ENCODE assay signal across 9 mouse cellular contexts in the genomic region with DNA sequence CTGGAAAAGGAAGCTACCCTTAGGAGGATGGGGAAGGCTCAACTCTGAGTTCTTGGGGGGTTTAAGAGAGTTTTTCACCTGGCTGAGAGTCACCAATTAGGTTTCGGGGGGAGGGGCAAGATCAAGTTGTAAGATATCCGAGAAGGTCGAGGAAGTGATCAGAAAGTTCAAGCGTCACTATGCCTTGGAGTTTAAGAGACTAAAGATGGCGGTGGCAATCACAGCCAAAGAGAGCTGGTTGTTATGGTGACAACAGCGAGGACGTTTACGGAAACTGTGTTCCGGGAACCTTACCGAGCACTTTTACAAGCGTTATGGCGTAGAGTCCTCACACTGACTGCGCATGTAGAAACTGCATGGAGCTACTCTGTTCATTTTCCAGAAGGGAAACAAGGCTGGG. TPM values are rescaled to one million over a fixed set of nuclear protein-coding genes. Genes with fewer than 3 reads are reported as not detected.
DNase-seq lines count a peak whose midpoint lies in the region; ATAC-seq and TF ChIP-seq lines count a peak whose summit lies in the region.
"Had no signal": no experiment of that assay in that cellular context is flagged by ENCODE, and none has a peak within 500 bp of the region (broad histone marks: within the 10 kb centered on the region; RNA-seq: fewer than 3 reads in every experiment).

No protein-coding gene starts in this region.

- WGBS in liver, embryonic 12.5 days (ENCODE audit: insufficient replicate concordance) = 23% methylated on average over 13 of the region's 13 CpGs
- 20% methylated on average over 13 of the region's 13 CpGs for WGBS in liver, postnatal 0 days (ENCODE audit: insufficient replicate concordance)
- WGBS in embryonic facial prominence, embryonic 10.5 days = 24% methylated on average over 13 of the region's 13 CpGs
- WGBS in hindbrain, embryonic 12.5 days = 20% methylated on average over 13 of the region's 13 CpGs
- 13% methylated on average over 13 of the region's 13 CpGs for WGBS in thymus, adult 2 months

- no peaks in the 10 kb centered on the region for H3K36me3 ChIP-seq in liver, embryonic 12.5 days
- no peaks in the 10 kb centered on the region for H3K36me3 ChIP-seq in liver, postnatal 0 days (replicated peaks; ENCODE audit: insufficient read depth, low read length)
- H3K36me3 ChIP-seq in embryonic facial prominence, embryonic 10.5 days (replicated peaks) = no peaks in the 10 kb centered on the region
- H3K36me3 ChIP-seq in hindbrain, embryonic 12.5 days = no peaks in the 10 kb centered on the region
- no peaks in the 10 kb centered on the region for H3K36me3 ChIP-seq in thymus, adult 2 months (ENCODE audit: control insufficient read depth, insufficient read depth, low read length)
- H3K36me3 ChIP-seq: liver, embryonic 15.5 days had no signal

- 0 out of 2 replicates have a peak, but pooled peaks cover 6% of the 10 kb centered on the region for H3K4me1 ChIP-seq in liver, embryonic 12.5 days
- no peaks in the 10 kb centered on the region for H3K4me1 ChIP-seq in liver, postnatal 0 days (ENCODE audit: insufficient read depth)
- H3K4me1 ChIP-seq in embryonic facial prominence, embryonic 10.5 days = peaks cover 37% of the 10 kb centered on the region
- peaks cover 31% of the 10 kb centered on the region for H3K4me1 ChIP-seq in hindbrain, embryonic 12.5 days
- peaks cover 5% of the 10 kb centered on the region; the same call in 1 of the 2 replicates for H3K4me1 ChIP-seq in thymus, adult 2 months (replicated peaks; ENCODE audit: control insufficient read depth, insufficient read depth, low read length)
- H3K4me1 ChIP-seq: liver, embryonic 15.5 days had no signal

- H3K27ac ChIP-seq in liver, embryonic 12.5 days = no peak overlapping the region
- H3K27ac ChIP-seq in liver, postnatal 0 days (ENCODE audit: low read depth) = no peak overlapping the region
- H3K27ac ChIP-seq in embryonic facial prominence, embryonic 10.5 days (replicated peaks) = peak overlapping the region; percentile 76
- peak overlapping the region; percentile 85 for H3K27ac ChIP-seq in hindbrain, embryonic 12.5 days
- no peak overlapping the region for H3K27ac ChIP-seq in thymus, adult 2 months (ENCODE audit: control insufficient read depth, insufficient read depth, low read length)
- H3K27ac ChIP-seq: liver, embryonic 15.5 days had no signal

- TF ChIP-seq EP300 in liver, postnatal 0 days (IDR thresholded peaks at IDR 0.05; ENCODE audit: low read depth) = no peak

- H3K4me2 ChIP-seq in liver, embryonic 12.5 days = peak overlapping the region; percentile 23
- no peak overlapping the region for H3K4me2 ChIP-seq in liver, postnatal 0 days (ENCODE audit: low read depth, low read length)
- H3K4me2 ChIP-seq in hindbrain, embryonic 12.5 days (replicated peaks) = peak overlapping the region; percentile 48
- H3K4me2 ChIP-seq: liver, embryonic 15.5 days had no signal

- H3K4me3 ChIP-seq in liver, embryonic 12.5 days = no peak overlapping the region
- no peak overlapping the region for H3K4me3 ChIP-seq in liver, postnatal 0 days (ENCODE audit: low read depth, low read length)
- H3K4me3 ChIP-seq in embryonic facial prominence, embryonic 10.5 days = peak overlapping the region; percentile 47
- H3K4me3 ChIP-seq in hindbrain, embryonic 12.5 days = peak overlapping the region; percentile 12; the same call in 1 of the 2 replicates
- H3K4me3 ChIP-seq in thymus, adult 2 months (ENCODE audit: control insufficient read depth, insufficient read depth, low read length) = no peak overlapping the region
- H3K4me3 ChIP-seq: liver, embryonic 15.5 days had no signal

- no peak for TF ChIP-seq POLR2A in thymus, adult 2 months (IDR thresholded peaks at IDR 0.05; ENCODE audit: control insufficient read depth, extremely low read depth, insufficient read depth, low read length, poor library complexity)

- DNase-seq in liver, postnatal 0 days = no peak
- DNase-seq in embryonic facial prominence, embryonic 10.5 days (ENCODE audit: low spot score) = peak; percentile 29
- DNase-seq in left cerebral cortex, postnatal 25 days (ENCODE audit: low spot score in 2 of 2) = peak; percentile 46 to 66
- peak; percentile 80 for DNase-seq in naive thymus-derived CD4-positive, alpha-beta T cell, adult 2 months (ENCODE audit: low read depth)
- DNase-seq in spleen, postnatal 10 days (ENCODE audit: low spot score in 2 of 2) = no peak
- no peak for DNase-seq in thymus, adult 2 months

- no peak for ATAC-seq in liver, embryonic 12.5 days
- ATAC-seq in liver, postnatal 0 days = no peak
- ATAC-seq in hindbrain, embryonic 12.5 days (ENCODE audit: low FRiP score) = peak; percentile 29

- no peak overlapping the region for H3K9ac ChIP-seq in liver, embryonic 12.5 days
- H3K9ac ChIP-seq in liver, postnatal 0 days (replicated peaks) = no peak overlapping the region
- no peak overlapping the region for H3K9ac ChIP-seq in hindbrain, embryonic 12.5 days
- H3K9ac ChIP-seq: liver, embryonic 15.5 days had no signal

- H3K27me3 ChIP-seq in liver, embryonic 12.5 days (replicated peaks) = no peaks in the 10 kb centered on the region
- H3K27me3 ChIP-seq in liver, postnatal 0 days (ENCODE audit: insufficient read depth, low read length) = no peaks in the 10 kb centered on the region
- no peaks in the 10 kb centered on the region for H3K27me3 ChIP-seq in embryonic facial prominence, embryonic 10.5 days (replicated peaks; ENCODE audit: low read depth, poor library complexity, severe bottlenecking)
- no peaks in the 10 kb centered on the region for H3K27me3 ChIP-seq in hindbrain, embryonic 12.5 days
- H3K27me3 ChIP-seq in thymus, adult 2 months (ENCODE audit: control insufficient read depth, insufficient read depth, low read length) = no peaks in the 10 kb centered on the region
- H3K27me3 ChIP-seq: liver, embryonic 15.5 days had no signal

- no peaks in the 10 kb centered on the region for H3K9me3 ChIP-seq in liver, embryonic 12.5 days (replicated peaks)
- H3K9me3 ChIP-seq in liver, postnatal 0 days (ENCODE audit: low read length) = no peaks in the 10 kb centered on the region
- no peaks in the 10 kb centered on the region for H3K9me3 ChIP-seq in embryonic facial prominence, embryonic 10.5 days
- H3K9me3 ChIP-seq in hindbrain, embryonic 12.5 days (replicated peaks) = no peaks in the 10 kb centered on the region
- H3K9me3 ChIP-seq: liver, embryonic 15.5 days had no signal

- intact Hi-C loops in left cerebral cortex, postnatal 25 days (cut with DNase I) = loop anchor here (1.0 kb wide), 2 partner anchors 40 to 53 kb away; no protein-coding TSS in a partner anchor

- TF ChIP-seq CTCF in liver, postnatal 0 days (IDR thresholded peaks at IDR 0.05; ENCODE audit: low read depth) = no peak
- no peak for TF ChIP-seq CTCF in thymus, adult 2 months (IDR thresholded peaks at IDR 0.05; ENCODE audit: borderline replicate concordance, control insufficient read depth, extremely low read depth, insufficient read depth, low read length, poor library complexity)

RNA-seq across cellular contexts. Expression of gene Tnrc6a, which starts 39.0 kb away (rescaled TPM):
- 24.7 and 29.8 TPM in 2 replicates for polyA plus RNA-seq in liver, embryonic 12.5 days (2016; fragmentation: Nextera tagmentation; extraction: Ambion mirVana)
- polyA plus RNA-seq in liver, postnatal 0 days (2015; fragmentation: Nextera tagmentation; extraction: Ambion mirVana) = 26.8 and 28.9 TPM in 2 replicates
- 60.6 and 61.5 TPM in 2 replicates for polyA plus RNA-seq in embryonic facial prominence, embryonic 10.5 days (2016; fragmentation: Nextera tagmentation; extraction: Ambion mirVana)
- polyA plus RNA-seq in hindbrain, embryonic 12.5 days (2016; fragmentation: Nextera tagmentation; extraction: Ambion mirVana) = 70.7 and 79.9 TPM in 2 replicates
- total RNA-seq in left cerebral cortex, postnatal 25 days (2021) = 10 to 100 TPM; 49.6 to 54.1 TPM
- polyA plus RNA-seq in thymus, adult 2 months (2012; rRNA removed) = 84.5 and 89.7 TPM in 2 replicates

Comparison
In these comparisons a context has a peak if more than half of its experiments do, and no peak if none do; other contexts are left out.
1. H3K27ac ChIP-seq: peak in embryonic facial prominence, embryonic 10.5 days (single experiment) and hindbrain, embryonic 12.5 days (single experiment); none in liver, embryonic 12.5 days (single experiment), liver, postnatal 0 days (single experiment) and thymus, adult 2 months (single experiment).
2. H3K4me3 ChIP-seq: peak in embryonic facial prominence, embryonic 10.5 days (single experiment) and hindbrain, embryonic 12.5 days (single experiment); none in liver, embryonic 12.5 days (single experiment), liver, postnatal 0 days (single experiment) and thymus, adult 2 months (single experiment).
3. DNase-seq: peak in embryonic facial prominence, embryonic 10.5 days (single experiment), left cerebral cortex, postnatal 25 days (2 of 2) and naive thymus-derived CD4-positive, alpha-beta T cell, adult 2 months (single experiment); none in liver, postnatal 0 days (single experiment), spleen, postnatal 10 days (0 of 2) and thymus, adult 2 months (single experiment).